Mouse (Mus musculus): ENCODE data around the gene 1110004F10Rik. TPM values are rescaled to one million over a fixed set of nuclear protein-coding genes. Genes with fewer than 3 reads are reported as not detected.

Gene 1110004F10Rik
- polyA plus RNA-seq, 2 experiments = 187 to 283 TPM

DNA sequence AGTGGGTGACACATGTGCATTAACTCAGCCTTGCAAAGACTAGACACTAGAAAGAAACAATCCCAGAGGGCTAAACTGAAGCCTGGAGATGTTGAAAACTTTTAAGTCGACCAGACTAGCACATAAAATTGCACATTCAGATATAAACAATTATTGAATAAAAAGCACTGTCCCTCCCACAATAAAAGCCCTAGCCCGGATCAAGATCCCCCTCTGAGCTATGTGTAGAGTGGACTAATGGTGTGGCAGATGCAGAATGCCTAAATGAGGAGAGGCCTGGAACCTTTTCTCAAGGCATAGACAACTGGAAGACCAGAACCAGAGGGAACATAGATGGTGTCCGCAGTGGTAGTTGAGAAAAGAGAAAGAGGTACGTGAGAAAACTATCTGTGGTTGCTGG is 3.7 kb upstream of the 1110004F10Rik start:
- no peak for ATAC-seq (ENCODE audit: low FRiP score, low read depth)
- Histone ChIP-seq H3K4me2 (replicated peaks; ENCODE audit: low read depth, low read length, severe bottlenecking) (peak overlapping the region; percentile 96), H3K27ac (replicated peaks; ENCODE audit: low read depth, low read length) (peak overlapping the region; percentile 62; the same call in 1 of the 2 replicates), H3K4me1 (ENCODE audit: control insufficient read depth, insufficient read depth, low read length) (peaks cover 12% of the 10 kb centered on the region; the same call in 1 of the 2 replicates), H3K9me3 (ENCODE audit: control insufficient read depth, low read length) (no peaks in the 10 kb centered on the region), H3K27me3 (ENCODE audit: control insufficient read depth, insufficient read depth, low read length) (peaks cover 39% of the 10 kb centered on the region), H3K9ac (ENCODE audit: low read depth, low read length, severe bottlenecking) (peak overlapping the region; percentile 65), H3K4me3 (replicated peaks; ENCODE audit: low read length) (peak overlapping the region; percentile 54), H3K36me3 (ENCODE audit: control insufficient read depth, insufficient read depth, low read length) (no peaks in the 10 kb centered on the region; the same call in 1 of the 2 replicates)
- WGBS = 46% methylated on average over 4 of the region's 4 CpGs
- TF ChIP-seq POLR2A (IDR thresholded peaks at IDR 0.05; ENCODE audit: borderline replicate concordance, extremely low read depth, insufficient read depth, insufficient read length) = no peak
- DNase-seq (ENCODE audit: low spot score) = no peak

DNA sequence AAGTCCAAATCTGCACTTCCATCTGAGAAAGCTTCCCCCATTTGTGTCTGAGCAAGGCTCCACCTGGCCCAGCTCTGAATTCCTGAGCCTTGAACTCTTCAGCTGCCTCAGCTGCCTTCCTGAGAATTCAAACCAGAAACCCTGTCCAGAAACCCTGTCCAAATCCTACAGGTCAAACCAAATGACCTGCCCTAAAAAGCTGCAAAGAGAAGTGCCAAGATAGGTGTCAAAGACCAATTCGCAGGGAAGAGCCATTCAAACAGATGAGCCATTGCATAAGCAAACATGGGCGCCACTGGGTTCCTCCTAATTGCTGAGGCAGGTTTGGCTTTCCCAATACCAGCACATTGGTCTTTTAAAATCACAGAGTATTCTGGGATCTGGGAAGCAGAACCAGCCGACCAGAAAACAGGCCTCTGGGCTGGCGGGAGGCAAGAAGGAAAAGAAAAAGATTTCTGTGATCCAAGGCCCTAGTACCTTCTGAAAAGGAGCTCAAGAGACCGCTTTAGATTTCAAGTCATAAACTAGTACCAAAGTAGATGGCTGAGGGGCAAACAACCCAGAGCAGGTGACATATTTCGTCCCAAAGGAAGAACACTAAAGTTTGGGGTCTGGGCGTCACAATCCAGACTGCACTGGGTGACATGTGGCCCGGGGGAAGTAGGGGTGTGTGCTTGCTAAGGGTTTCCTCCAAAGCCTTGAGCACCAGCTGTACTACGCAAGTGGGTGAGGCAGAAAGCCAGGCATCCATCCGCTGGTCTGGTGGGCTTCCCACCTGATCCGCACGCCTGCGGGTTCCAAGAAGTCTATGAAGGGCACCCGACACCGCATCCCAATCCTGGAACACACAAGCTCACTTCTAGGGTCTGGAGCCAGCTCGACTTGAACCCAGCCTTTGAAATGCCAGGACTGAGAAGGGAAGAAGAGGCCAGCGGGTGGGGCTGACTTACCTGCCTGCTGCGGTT is 2.3 kb upstream of the 1110004F10Rik start:
- 27% methylated on average over 18 of the region's 18 CpGs for WGBS
- peaks cover 11% of the 10 kb centered on the region; the same call in 1 of the 2 replicates for H3K4me1 ChIP-seq (ENCODE audit: control insufficient read depth, insufficient read depth, low read length)
- TF ChIP-seq POLR2A (IDR thresholded peaks at IDR 0.05; ENCODE audit: borderline replicate concordance, extremely low read depth, insufficient read depth, insufficient read length) = no peak
- no peak for DNase-seq (ENCODE audit: low spot score)
- peak overlapping the region; percentile 62 for H3K27ac ChIP-seq (replicated peaks; ENCODE audit: low read depth, low read length)
- H3K9me3 ChIP-seq (ENCODE audit: control insufficient read depth, low read length) = no peaks in the 10 kb centered on the region
- no peak for ATAC-seq (ENCODE audit: low FRiP score, low read depth)
- peak overlapping the region; percentile 65 for H3K9ac ChIP-seq (ENCODE audit: low read depth, low read length, severe bottlenecking)
- peak overlapping the region; percentile 96 for H3K4me2 ChIP-seq (replicated peaks; ENCODE audit: low read depth, low read length, severe bottlenecking)
- H3K36me3 ChIP-seq (ENCODE audit: control insufficient read depth, insufficient read depth, low read length) = no peaks in the 10 kb centered on the region; the same call in 1 of the 2 replicates
- H3K27me3 ChIP-seq (ENCODE audit: control insufficient read depth, insufficient read depth, low read length) = peaks cover 35% of the 10 kb centered on the region
- H3K4me3 ChIP-seq (replicated peaks; ENCODE audit: low read length) = peak overlapping the region; percentile 54

DNA sequence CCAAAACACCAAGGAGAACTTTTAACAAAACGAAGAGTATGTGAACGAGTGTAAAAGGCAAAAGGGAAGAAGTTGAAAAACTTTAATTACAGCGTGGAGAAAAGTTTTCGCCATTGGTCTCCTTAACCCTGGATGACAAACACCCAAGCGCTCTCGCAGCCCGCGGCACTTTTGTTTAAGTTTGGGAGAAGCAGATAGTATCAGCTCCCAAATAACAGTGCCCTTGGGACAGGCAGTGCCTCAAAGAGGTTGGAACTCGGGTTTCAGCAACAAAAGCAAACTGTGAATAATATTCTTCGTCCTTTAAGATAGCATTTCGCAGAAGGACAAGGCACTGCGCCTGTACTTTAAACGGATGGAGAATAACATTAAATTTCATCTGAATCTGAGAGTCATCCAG is 1.2 kb upstream of the 1110004F10Rik start:
- H3K27ac ChIP-seq (replicated peaks; ENCODE audit: low read depth, low read length) = peak overlapping the region; percentile 62

DNA sequence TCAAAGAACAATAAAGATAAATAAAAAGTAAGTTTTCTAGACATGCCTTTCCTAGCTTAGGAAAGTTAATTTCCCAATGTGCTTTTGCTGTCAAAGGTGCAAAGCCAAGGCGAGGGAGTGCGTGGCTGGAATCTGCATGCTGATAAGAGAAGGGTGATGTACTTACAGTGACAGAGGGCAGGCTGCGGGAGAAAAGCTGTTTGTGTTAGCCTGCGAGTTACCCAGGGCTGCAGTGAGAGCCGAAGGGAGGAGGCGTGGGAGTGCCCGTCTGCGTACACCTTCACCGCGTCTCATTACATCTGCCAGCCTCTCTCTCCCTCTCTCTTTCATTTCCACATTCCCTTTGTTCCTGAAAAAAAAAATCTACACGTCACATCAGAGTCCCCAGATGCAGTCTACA is 686 bp upstream of the 1110004F10Rik start, which contains the start of gene Sox6:
Sox6 (minus strand) TSS at position 286 of the 400 bp plus-strand sequence.
- peak within 1 kb of the TSS; percentile 54 for H3K4me3 ChIP-seq (replicated peaks; ENCODE audit: low read length)
- TF ChIP-seq POLR2A (IDR thresholded peaks at IDR 0.05; ENCODE audit: borderline replicate concordance, extremely low read depth, insufficient read depth, insufficient read length) = no peak
- WGBS = under 1% methylated on average over 11 of the region's 11 CpGs
- peak within 1 kb of the TSS; percentile 62 for H3K27ac ChIP-seq (replicated peaks; ENCODE audit: low read depth, low read length)
- ATAC-seq (ENCODE audit: low FRiP score, low read depth) (no peak), DNase-seq (ENCODE audit: low spot score) (no peak)
- no peaks in the 10 kb centered on the region for H3K9me3 ChIP-seq (ENCODE audit: control insufficient read depth, low read length)
- no peaks in the 10 kb centered on the region; the same call in 1 of the 2 replicates for H3K36me3 ChIP-seq (ENCODE audit: control insufficient read depth, insufficient read depth, low read length)
- H3K27me3 ChIP-seq (ENCODE audit: control insufficient read depth, insufficient read depth, low read length) = peaks cover 35% of the 10 kb centered on the region
- peaks cover 11% of the 10 kb centered on the region; the same call in 1 of the 2 replicates for H3K4me1 ChIP-seq (ENCODE audit: control insufficient read depth, insufficient read depth, low read length)
- H3K9ac ChIP-seq (ENCODE audit: low read depth, low read length, severe bottlenecking) = peak within 1 kb of the TSS; percentile 65
- peak within 1 kb of the TSS; percentile 96 for H3K4me2 ChIP-seq (replicated peaks; ENCODE audit: low read depth, low read length, severe bottlenecking)

More for the DNA sequence above, 1.2 kb upstream of the 1110004F10Rik start:
- Histone ChIP-seq H3K4me1 (ENCODE audit: control insufficient read depth, insufficient read depth, low read length) (peaks cover 11% of the 10 kb centered on the region; the same call in 1 of the 2 replicates), H3K27me3 (ENCODE audit: control insufficient read depth, insufficient read depth, low read length) (peaks cover 35% of the 10 kb centered on the region), H3K4me2 (replicated peaks; ENCODE audit: low read depth, low read length, severe bottlenecking) (peak overlapping the region; percentile 96), H3K36me3 (ENCODE audit: control insufficient read depth, insufficient read depth, low read length) (no peaks in the 10 kb centered on the region; the same call in 1 of the 2 replicates), H3K4me3 (replicated peaks; ENCODE audit: low read length) (peak overlapping the region; percentile 54), H3K9me3 (ENCODE audit: control insufficient read depth, low read length) (no peaks in the 10 kb centered on the region), H3K9ac (ENCODE audit: low read depth, low read length, severe bottlenecking) (peak overlapping the region; percentile 65)
- DNase-seq (ENCODE audit: low spot score) (no peak), ATAC-seq (ENCODE audit: low FRiP score, low read depth) (no peak)
- no peak for TF ChIP-seq POLR2A (IDR thresholded peaks at IDR 0.05; ENCODE audit: borderline replicate concordance, extremely low read depth, insufficient read depth, insufficient read length)
- 2% methylated on average over 13 of the region's 13 CpGs for WGBS

All from limb, embryonic 14.5 days (tissue).